Mouse (Mus musculus): ENCODE results near the gene Zfp985. TPM values are rescaled to one million over a fixed set of nuclear protein-coding genes. Genes with fewer than 3 reads are reported as not detected.
A peak's percentile ranks its signal among the peaks of the same experiment; 100 is the strongest.
"Not testable (repeated sequence)": the region's sequence is repeated elsewhere in the genome, so short reads cannot be mapped to it uniquely, and the experiment has no call there.

The Zfp985 gene
- total RNA-seq, 2 experiments from 2014 or later, result 0.07 TPM; not detected in 1

DNA sequence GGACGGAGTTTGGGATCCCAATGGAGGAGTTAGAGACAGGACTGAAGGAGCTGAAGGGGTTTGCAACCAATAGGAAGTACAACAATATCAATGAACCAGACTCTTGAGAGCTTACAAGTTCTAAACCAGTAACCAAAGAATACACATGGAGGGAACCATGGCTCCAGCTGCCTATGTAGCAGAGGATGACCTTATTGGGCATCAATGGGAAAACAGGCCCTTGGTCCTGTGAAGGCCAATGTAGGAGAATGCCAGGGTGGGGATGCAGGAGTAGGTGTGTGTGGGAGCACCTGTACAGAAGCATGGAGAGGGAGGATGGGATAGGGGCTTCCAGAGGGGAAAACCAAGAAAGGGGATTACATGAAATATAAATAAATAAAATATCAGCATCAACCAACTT is 48.8 kb downstream of the Zfp985 start:
- no peak for ATAC-seq (ENCODE audit: poor library complexity, severe bottlenecking)

- no peak for ATAC-seq (ENCODE audit: poor library complexity, severe bottlenecking)
Measured at GRCm38 (mm10) chr4:147603806-147604205, 50.7 kb downstream of the Zfp985 start.

DNA sequence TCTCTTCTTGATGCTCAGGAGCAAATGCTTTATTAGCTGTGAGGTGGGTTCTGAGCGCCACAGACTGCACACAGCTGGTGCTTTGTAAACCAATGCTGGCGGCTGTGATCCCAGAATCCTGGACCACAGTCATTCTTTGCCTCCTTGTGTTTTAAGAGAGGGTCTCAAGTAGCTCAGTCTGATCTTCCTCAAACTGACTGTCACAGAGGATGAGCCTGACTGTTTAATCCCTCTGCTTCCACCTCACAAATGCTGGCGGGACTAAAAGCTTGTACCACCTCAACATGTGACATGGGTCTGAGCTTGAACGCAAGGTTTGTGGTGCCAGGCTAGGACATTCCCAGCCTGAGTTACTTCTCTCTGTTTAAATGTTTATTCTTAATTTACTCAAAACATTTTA is 52.4 kb downstream of the Zfp985 start:
- ATAC-seq (ENCODE audit: poor library complexity, severe bottlenecking), result no peak

- not testable (repeated sequence) for ATAC-seq (ENCODE audit: poor library complexity, severe bottlenecking)
Measured at GRCm38 (mm10) chr4:147606511-147606910, 53.4 kb downstream of the Zfp985 start.

DNA sequence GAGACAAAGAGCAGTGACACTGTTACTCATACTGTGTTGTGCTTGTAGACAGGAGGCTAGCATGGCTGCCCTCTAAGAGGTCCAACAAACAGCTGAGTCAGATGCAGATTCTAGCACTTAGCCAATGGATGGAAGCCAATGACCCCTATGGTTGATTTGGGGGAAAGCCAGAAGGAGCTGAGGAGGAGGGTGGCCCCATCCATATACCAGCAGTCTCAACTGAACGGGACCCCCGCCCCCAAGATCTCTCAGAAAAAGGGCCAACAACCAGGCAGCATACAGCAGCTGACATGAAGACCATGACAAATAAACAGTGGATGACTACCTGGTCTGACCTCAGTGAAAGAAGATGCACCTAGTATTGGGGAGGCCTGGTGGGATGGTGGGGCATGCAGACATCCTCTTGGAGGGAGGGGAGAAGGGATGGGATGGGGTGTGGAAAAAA is 80.8 kb downstream of the Zfp985 start:
- peak; percentile 68 for ATAC-seq (ENCODE audit: poor library complexity, severe bottlenecking)

Other genes with a start within 250 kb of the Zfp985 start
- 0.07 TPM in 1 of 2 replicates, not detected in the other for gene Zfp988, start 247.6 kb upstream of the Zfp985 start, total RNA-seq (2015)
- gene Zfp988, start 247.6 kb upstream of the Zfp985 start, total RNA-seq (2017), result 0.33 TPM in 1 of 2 replicates, not detected in the other
- not detected in 2 replicates for gene Zfp978, start 192.0 kb upstream of the Zfp985 start, total RNA-seq (2015)
- not detected in 2 replicates for gene Zfp978, start 192.0 kb upstream of the Zfp985 start, total RNA-seq (2017)
- 1.7 and 4.1 TPM in 2 replicates for gene Zfp982, start 60.9 kb upstream of the Zfp985 start, total RNA-seq (2015)
- 1.7 TPM in 1 of 2 replicates, not detected in the other for gene Zfp982, start 60.9 kb upstream of the Zfp985 start, total RNA-seq (2017)
- gene Gm16503, start 13.1 kb upstream of the Zfp985 start, total RNA-seq (2015), result not detected in 2 replicates
- gene Gm16503, start 13.1 kb upstream of the Zfp985 start, total RNA-seq (2017), result not detected in 2 replicates
- gene Zfp979, start 89.2 kb downstream of the Zfp985 start, total RNA-seq (2015), result 0.27 and 0.62 TPM in 2 replicates
- 0.37 and 0.65 TPM in 2 replicates for gene Zfp979, start 89.2 kb downstream of the Zfp985 start, total RNA-seq (2017)
- not detected in 2 replicates for gene Zfp534, start 149.3 kb downstream of the Zfp985 start, total RNA-seq (2015)
- not detected in 2 replicates for gene Zfp534, start 149.3 kb downstream of the Zfp985 start, total RNA-seq (2017)